Mouse (Mus musculus) kidney, adult 2 months (tissue): Measurements from ENCODE around the gene Mettl4. TPM values are rescaled to one million over a fixed set of nuclear protein-coding genes. Genes with fewer than 3 reads are reported as not detected.
"Not testable (repeated sequence)": the region's sequence is repeated elsewhere in the genome, so short reads cannot be mapped to it uniquely, and the experiment has no call there.

Source experiments
- DNase-seq: peaks from one replicate; pipeline ENCODE4 v3.0.0; 2021
- H3K27ac ChIP-seq: fragments of 200-500 bp; 2 replicates; pipeline ENCODE4 v1.5.1; 2012; ENCODE audit warnings: low read depth, low read length, control low read depth, inconsistent platforms; ENCODE audit not compliant: insufficient read depth
- H3K27me3 ChIP-seq: fragments of 200-500 bp; replicated peaks from 2 replicates; pipeline ENCODE4 v1.6.1; 2012; ENCODE audit warnings: mild to moderate bottlenecking, moderate library complexity, low read length, inconsistent platforms; ENCODE audit not compliant: control insufficient read depth, insufficient read depth
- H3K36me3 ChIP-seq: fragments of 200-500 bp; 2 replicates; pipeline ENCODE4 v1.6.1; 2012; ENCODE audit warnings: mild to moderate bottlenecking, moderate library complexity, low read length, inconsistent platforms; ENCODE audit not compliant: control insufficient read depth, insufficient read depth
- H3K4me1 ChIP-seq: fragments of 200-500 bp; 2 replicates; pipeline ENCODE4 v1.6.1; 2011; ENCODE audit warnings: low read length; ENCODE audit not compliant: control insufficient read depth, insufficient read depth
- H3K4me3 ChIP-seq: fragments of 200-500 bp; 2 replicates; pipeline ENCODE4 v1.5.1; 2011; ENCODE audit warnings: mild to moderate bottlenecking, low read depth, low read length, control low read depth; ENCODE audit not compliant: insufficient read depth
- CTCF ChIP-seq: fragments of 200-500 bp; conservative IDR thresholded peaks from 2 replicates; pipeline ENCODE4 v1.5.1; 2011; ENCODE audit warnings: low read depth, mild to moderate bottlenecking, control low read depth, low read length, moderate library complexity, mixed read lengths; ENCODE audit not compliant: insufficient read depth, insufficient read length
- POLR2A ChIP-seq: fragments of 200-500 bp; IDR thresholded peaks from one replicate; pipeline ENCODE4 v1.6.1; 2011; ENCODE audit warnings: low read depth, low read length, control low read depth
- WGBS: fragments of 180-500 bp; shearing (Covaris S2); methylation state at CpG from one replicate; pipeline ENCODE4 v1.1.7; 2018; 5-methylcytosine and 5-hydroxymethylcytosine counted together
- polyA plus RNA-seq: library from polyadenylated mRNA; depleted of rRNA; stranded (reverse); fragments of >200 nt; gene quantifications from 2 replicates; pipeline ENCODE4 v1.2.3, GENCODE M21; 2012

Mettl4 gene
- polyA plus RNA-seq, 1 experiment: 5.7 TPM

GRCm38 (mm10) chr17:94738173-94738572 lies 11.6 kb downstream of the Mettl4 start:
- Histone ChIP-seq H3K27ac (no peak overlapping the region), H3K4me3 (no peak overlapping the region), H3K27me3 (no peaks in the 10 kb centered on the region), H3K36me3 (peaks cover 2% of the 10 kb centered on the region), H3K4me1 (no peaks in the 10 kb centered on the region)
- no peak for DNase-seq
- WGBS: 84% methylated on average over 4 of the region's 4 CpGs
- TF ChIP-seq POLR2A: no peak
- TF ChIP-seq CTCF: no peak

- H3K27me3 ChIP-seq: no peaks in the 10 kb centered on the region
- H3K4me1 ChIP-seq: no peaks in the 10 kb centered on the region
- TF ChIP-seq POLR2A: no peak
- no peak for TF ChIP-seq CTCF
- H3K4me3 ChIP-seq: no peak overlapping the region
- peaks cover 2% of the 10 kb centered on the region for H3K36me3 ChIP-seq
- no peak overlapping the region for H3K27ac ChIP-seq
- DNase-seq: no peak
These were observed 13.9 kb downstream of the Mettl4 start for GRCm38 (mm10) chr17:94735885-94736284.

- H3K4me1 ChIP-seq: no peaks in the 10 kb centered on the region
- no peak for TF ChIP-seq POLR2A
- TF ChIP-seq CTCF: 0 out of 2 replicates have a peak, but pooled peaks have one; percentile 16
- H3K36me3 ChIP-seq: peaks cover 2% of the 10 kb centered on the region
These were observed 14.4 kb downstream of the Mettl4 start for GRCm38 (mm10) chr17:94735437-94735836.

GRCm38 (mm10) chr17:94730416-94730815 lies 19.4 kb downstream of the Mettl4 start:
- not testable (repeated sequence) for H3K36me3 ChIP-seq, H3K4me3 ChIP-seq, H3K27ac ChIP-seq, H3K27me3 ChIP-seq, H3K4me1 ChIP-seq
- peak; percentile 16; the same call in 1 of the 2 replicates for TF ChIP-seq CTCF
- DNase-seq: peak; percentile 27
- 40% methylated on average over 2 of the region's 2 CpGs for WGBS

More at GRCm38 (mm10) chr17:94735437-94735836, 14.4 kb downstream of the Mettl4 start:
- WGBS: 75% methylated on average over 4 of the region's 4 CpGs
- H3K27ac ChIP-seq: no peak overlapping the region
- H3K4me3 ChIP-seq: no peak overlapping the region
- DNase-seq: no peak
- no peaks in the 10 kb centered on the region for H3K27me3 ChIP-seq

GRCm38 (mm10) chr17:94726750-94727149 lies 23.1 kb downstream of the Mettl4 start:
- WGBS: 89% methylated on average over 4 of the region's 4 CpGs
- Histone ChIP-seq H3K4me1 (no peaks in the 10 kb centered on the region), H3K27ac (no peak overlapping the region), H3K36me3 (no peaks in the 10 kb centered on the region; the same call in 1 of the 2 replicates), H3K27me3 (no peaks in the 10 kb centered on the region), H3K4me3 (no peak overlapping the region)
- TF ChIP-seq POLR2A (no peak), CTCF (no peak)
- no peak for DNase-seq

GRCm38 (mm10) chr17:94673515-94674317 lies 76.1 kb downstream of the Mettl4 start:
- Histone ChIP-seq H3K27ac (no peak overlapping the region), H3K4me3 (no peak overlapping the region), H3K27me3 (no peaks in the 10 kb centered on the region), H3K36me3 (no peaks in the 10 kb centered on the region), H3K4me1 (no peaks in the 10 kb centered on the region)
- 87% methylated on average over 6 of the region's 6 CpGs for WGBS
- no peak for TF ChIP-seq CTCF
- no peak for TF ChIP-seq POLR2A
- no peak for DNase-seq
